Mouse (Mus musculus): ENCODE data around the gene Ccser2.

- TF ChIP-seq GATA1 (IDR thresholded peaks at IDR 0.05; ENCODE audit: low read length) (no peak), TAL1 (IDR thresholded peaks at IDR 0.05; ENCODE audit: low read length) (no peak)
Measured at GRCm38 (mm10) chr14:36956717-36957116, 11.9 kb downstream of the Ccser2 start.
